Mouse (Mus musculus): ENCODE data around the gene Rbx1. TPM values are rescaled to one million over a fixed set of nuclear protein-coding genes. Genes with fewer than 3 reads are reported as not detected.
"Not testable (repeated sequence)": the region's sequence is repeated elsewhere in the genome, so short reads cannot be mapped to it uniquely, and the experiment has no call there.

Rbx1 gene
- total RNA-seq (2021) = 100 to 1,000 TPM; 124 to 153 TPM

- DNase-seq (ENCODE audit: extremely low spot score in 1 of 2, low spot score in 1 of 2) = peak; percentile 96 to 100
These were observed at the start of gene Rbx1 for GRCm38 (mm10) chr15:81465901-81466737. Gene Rbx1, plus strand, starts transcription at chr15:81466296.

GRCm38 (mm10) chr15:81416763-81417310, 49.3 kb upstream of the Rbx1 start:
- DNase-seq (ENCODE audit: extremely low spot score in 1 of 2, low spot score in 1 of 2) = not testable (repeated sequence)

DNA sequence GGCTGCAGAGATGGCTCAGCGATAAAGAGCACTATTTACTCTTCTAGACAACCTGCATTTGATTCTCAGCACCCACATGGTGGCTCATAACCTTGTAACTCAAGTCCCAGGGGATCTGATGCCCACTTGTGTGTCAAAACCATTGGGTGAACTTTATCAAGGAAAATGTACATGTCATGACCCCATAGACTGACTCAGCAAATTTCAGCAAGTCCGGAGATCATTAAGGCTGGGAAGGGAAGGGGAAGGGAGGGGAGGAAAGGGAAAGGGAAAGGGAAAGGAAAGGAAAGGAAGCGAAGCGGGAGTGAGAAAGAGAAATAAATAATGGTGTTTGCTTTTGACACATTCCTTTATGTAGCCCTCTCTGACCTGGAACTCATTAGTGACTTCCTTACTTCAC, 48.0 kb upstream of the Rbx1 start:
- DNase-seq (ENCODE audit: extremely low spot score in 1 of 2, low spot score in 1 of 2) = no peak

DNA sequence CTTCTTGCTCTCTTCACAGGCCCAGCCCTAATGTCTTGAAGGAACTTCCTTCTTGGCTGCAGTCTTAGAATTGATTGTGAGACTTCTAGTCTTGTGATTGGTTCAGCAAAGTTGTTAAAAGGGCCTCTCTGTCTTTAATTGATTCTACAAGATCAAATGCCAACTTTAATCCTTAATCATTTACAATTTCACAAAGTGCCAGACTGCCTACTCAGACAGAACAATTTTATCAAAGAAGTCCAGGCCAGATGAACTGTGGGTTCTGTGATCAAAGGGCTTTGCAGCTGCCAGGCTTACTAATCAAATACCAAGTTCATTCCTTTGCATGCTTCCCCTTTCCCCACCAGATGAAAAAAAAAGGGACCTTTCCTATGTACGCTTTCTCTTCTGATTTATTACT, 44.6 kb upstream of the Rbx1 start:
- DNase-seq (ENCODE audit: extremely low spot score in 1 of 2, low spot score in 1 of 2) = no peak

GRCm38 (mm10) chr15:81422156-81422681, 43.9 kb upstream of the Rbx1 start:
- no peak for DNase-seq (ENCODE audit: extremely low spot score in 1 of 2, low spot score in 1 of 2)

DNA sequence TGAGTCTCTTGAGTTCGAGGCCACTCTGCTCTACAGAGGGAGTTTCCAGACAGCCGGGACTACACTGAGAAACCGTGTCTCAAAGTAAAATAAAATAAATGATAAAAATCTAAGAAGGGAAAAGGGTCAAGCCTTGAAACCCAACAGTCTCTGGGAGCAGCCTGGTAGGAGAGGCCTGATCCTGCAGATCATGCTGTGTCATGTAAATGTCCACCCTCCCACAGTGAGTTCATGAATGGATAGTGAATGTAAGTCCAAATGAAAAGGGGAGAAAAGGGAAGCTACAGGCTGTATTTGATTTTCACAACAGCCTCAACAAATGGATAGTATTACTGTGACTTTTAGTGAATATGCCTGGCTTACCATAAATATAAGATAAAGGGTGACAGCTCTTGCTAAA, 40.8 kb upstream of the Rbx1 start:
- no peak for DNase-seq (ENCODE audit: extremely low spot score in 1 of 2, low spot score in 1 of 2)

- no peak for DNase-seq (ENCODE audit: extremely low spot score in 1 of 2, low spot score in 1 of 2)
These were observed 38.1 kb upstream of the Rbx1 start for GRCm38 (mm10) chr15:81427947-81428346.

DNA sequence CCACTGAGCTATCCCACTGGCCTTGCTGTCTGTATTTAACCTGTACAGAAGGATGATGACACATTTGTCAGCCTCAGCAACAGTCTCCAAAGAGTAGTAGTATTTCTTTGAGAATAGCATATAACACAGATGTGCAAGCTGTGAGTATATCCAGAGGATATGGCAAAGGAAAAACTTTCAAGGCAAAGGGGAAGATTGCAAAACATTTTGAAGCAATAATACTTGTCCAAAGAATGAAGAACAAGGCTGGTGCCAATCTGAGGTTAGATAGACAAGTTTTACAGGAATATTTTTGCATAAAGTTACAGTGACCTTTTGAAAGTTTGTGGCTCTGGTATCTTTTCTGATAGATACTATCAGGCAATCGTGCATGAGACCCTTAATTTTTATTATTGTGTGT, 34.9 kb upstream of the Rbx1 start:
- no peak for DNase-seq (ENCODE audit: extremely low spot score in 1 of 2, low spot score in 1 of 2)

- DNase-seq (ENCODE audit: extremely low spot score in 1 of 2, low spot score in 1 of 2) = no peak
These were observed 27.8 kb upstream of the Rbx1 start for GRCm38 (mm10) chr15:81438345-81438744.

- DNase-seq (ENCODE audit: extremely low spot score in 1 of 2, low spot score in 1 of 2) = no peak
These were observed 26.9 kb upstream of the Rbx1 start for GRCm38 (mm10) chr15:81439236-81439635.

- peak in 1 of 2 experiments; percentile 61 for DNase-seq (ENCODE audit: extremely low spot score in 1 of 2, low spot score in 1 of 2)
These were observed 17.6 kb upstream of the Rbx1 start for GRCm38 (mm10) chr15:81448463-81448862.

DNA sequence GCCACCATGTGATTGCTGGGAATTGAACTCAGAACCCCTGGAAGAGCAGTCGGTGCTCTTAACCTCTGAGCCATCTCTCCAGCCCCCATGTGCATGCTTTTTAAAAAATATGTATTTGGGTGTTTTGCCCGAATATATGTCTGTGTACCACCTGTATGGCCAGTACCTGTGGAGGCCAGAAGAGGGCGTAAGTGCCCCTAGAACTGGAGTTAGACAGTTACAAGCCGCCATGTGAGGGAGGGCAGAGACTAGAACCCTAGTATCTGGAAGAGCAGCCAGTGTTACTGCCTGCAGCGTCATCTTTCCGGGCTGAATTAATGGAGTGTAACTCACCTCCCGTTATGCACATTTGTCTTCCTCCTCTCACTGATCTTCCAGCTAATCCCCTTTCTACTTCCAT, 4.6 kb upstream of the Rbx1 start:
- no peak for DNase-seq (ENCODE audit: extremely low spot score in 1 of 2, low spot score in 1 of 2)

DNA sequence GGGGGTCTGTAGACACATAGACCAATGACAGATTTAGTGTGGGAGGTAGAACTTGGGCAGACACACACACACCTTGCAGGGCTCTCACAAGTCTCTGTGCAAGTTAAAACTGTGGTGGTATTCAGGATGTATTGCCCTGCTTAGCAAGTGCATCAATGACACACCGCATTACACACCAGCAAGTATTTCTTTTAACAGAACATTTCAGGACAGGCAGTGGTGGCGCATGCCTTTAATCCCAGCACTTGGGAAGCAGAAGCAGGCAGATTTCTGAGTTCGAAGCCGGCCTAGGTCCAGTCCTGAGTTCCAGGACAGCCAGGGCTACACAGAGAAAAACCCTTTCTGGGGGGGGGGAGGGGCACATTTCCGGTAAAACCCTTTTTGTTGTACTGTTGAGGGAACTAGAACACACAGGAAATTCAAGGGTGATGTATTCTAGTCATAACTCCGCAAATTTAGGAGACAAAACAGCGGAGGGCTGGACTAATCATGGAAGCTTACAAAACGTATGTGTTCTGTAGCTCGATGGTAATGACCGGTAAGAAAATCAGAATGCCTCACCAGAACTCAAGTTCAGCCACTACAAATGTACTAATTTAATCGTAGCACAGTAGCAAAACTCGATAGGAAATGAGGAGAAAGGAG, 958 bp upstream of the Rbx1 start:
- no peak for DNase-seq (ENCODE audit: extremely low spot score in 1 of 2, low spot score in 1 of 2)

GRCm38 (mm10) chr15:81466738-81467113, 630 bp downstream of the Rbx1 start:
- no peak for DNase-seq (ENCODE audit: extremely low spot score in 1 of 2, low spot score in 1 of 2)

- DNase-seq (ENCODE audit: extremely low spot score in 1 of 2, low spot score in 1 of 2) = no peak
These were observed 4.6 kb downstream of the Rbx1 start for GRCm38 (mm10) chr15:81470735-81471134.

DNA sequence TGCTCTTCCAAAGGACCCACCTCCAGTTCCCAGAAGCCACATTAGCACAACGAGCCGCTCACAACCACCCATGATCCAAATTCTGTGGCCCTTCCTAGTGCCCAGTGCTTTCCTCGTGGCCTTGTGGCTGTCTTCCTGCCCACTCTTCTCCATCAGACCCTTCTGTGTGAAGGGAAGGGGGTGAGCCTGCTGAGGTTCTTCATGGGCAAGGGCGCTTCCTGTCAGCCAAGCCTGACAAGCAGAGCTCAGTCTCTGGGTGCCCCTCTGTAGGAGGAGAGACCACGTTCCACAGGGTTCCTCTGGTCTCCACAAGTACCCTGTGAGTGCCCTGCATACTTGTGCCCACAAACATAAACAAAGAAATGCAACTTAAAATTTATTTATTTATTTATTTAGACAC, 6.2 kb downstream of the Rbx1 start:
- no peak for DNase-seq (ENCODE audit: extremely low spot score in 1 of 2, low spot score in 1 of 2)

GRCm38 (mm10) chr15:81475654-81476053, 9.6 kb downstream of the Rbx1 start:
- DNase-seq (ENCODE audit: extremely low spot score in 1 of 2, low spot score in 1 of 2) = peak in 1 of 2 experiments; percentile 39

- no peak for DNase-seq (ENCODE audit: extremely low spot score in 1 of 2, low spot score in 1 of 2)
These were observed 10.5 kb downstream of the Rbx1 start for GRCm38 (mm10) chr15:81476597-81476996.

DNA sequence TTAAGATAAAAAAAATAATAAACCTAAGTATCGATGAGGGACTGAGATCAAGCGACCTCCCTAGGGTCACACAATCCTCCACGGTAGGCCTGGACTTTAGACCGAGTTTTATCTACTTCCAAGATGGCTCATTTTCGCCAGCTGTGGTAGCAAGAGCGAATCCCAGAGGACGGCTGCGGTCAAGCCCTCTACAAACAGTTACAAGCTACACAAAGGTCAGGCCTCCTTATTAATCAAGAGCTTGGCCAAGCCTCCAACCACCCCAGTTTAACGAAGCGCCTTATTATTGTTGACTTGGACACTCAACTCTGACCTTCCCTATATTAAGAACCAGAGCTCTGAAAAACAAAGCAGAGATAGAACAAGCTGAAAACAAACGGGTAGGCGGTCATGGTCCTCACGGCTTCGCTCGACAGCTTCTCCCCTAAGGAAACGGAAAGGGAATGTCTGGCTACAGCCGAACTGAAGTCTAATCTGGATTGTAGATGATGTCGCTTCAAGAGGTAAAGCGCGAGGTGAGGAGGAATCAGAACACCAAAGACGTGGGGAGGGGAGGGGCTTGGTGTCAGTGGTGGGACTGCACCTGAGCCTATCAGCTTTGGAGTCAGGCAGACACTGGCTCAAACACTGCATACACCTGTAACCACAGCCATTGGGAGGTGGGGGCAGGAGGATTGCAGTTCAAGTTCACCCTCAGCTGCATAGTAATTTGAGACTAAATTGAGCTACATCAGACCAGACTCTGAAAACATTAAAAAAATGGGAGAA, 13.5 kb downstream of the Rbx1 start:
- no peak for DNase-seq (ENCODE audit: extremely low spot score in 1 of 2, low spot score in 1 of 2)

DNA sequence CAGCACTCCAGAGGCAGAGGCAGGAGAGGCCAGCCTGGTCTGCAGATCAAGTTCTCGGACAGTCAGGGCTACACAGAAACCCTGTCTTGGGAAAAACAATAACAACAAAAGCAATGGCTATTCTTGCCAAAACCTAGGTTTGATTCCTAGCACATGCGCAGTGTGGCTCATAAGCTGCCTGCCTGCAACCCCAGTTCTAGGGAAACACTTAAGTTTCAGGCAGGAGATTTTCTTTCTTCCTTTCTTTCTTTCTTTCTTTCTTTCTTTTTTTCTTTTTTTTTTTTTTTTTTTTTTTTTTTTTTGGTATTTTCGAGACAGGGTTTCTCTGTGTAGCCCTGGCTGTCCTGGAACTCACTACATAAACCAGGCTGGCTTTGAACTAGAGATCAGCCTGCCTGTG, 14.2 kb downstream of the Rbx1 start:
- DNase-seq (ENCODE audit: extremely low spot score in 1 of 2, low spot score in 1 of 2) = not testable (repeated sequence)

DNA sequence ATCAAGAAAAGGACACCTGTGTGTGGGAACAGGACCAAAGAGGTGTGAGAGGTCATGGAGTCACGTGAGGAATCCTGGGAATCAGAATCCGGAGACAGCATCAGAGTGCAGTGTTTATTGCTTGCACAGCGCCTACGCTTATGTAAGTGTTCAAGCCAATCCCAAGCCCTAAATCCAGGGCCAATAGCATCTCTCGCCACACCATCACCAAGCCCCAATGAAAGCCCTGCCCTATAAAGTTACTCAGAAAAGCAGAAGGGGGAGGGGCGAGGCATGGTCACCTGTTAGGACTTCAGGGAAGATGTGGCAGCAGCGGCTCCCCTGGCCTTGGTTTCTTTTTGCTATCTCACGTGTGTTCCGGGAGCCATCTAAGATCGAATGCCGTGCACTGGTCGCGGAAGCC, 14.9 kb downstream of the Rbx1 start:
- DNase-seq (ENCODE audit: extremely low spot score in 1 of 2, low spot score in 1 of 2) = no peak
